Mouse (Mus musculus): ENCODE results near the gene Lrmp. TPM values are rescaled to one million over a fixed set of nuclear protein-coding genes. Genes with fewer than 3 reads are reported as not detected.
"Not testable (repeated sequence)": the region's sequence is repeated elsewhere in the genome, so short reads cannot be mapped to it uniquely, and the experiment has no call there.

The Lrmp gene
- total and polyA plus RNA-seq, 3 experiments = 0.04 to 0.05 TPM; not detected in 1

DNA sequence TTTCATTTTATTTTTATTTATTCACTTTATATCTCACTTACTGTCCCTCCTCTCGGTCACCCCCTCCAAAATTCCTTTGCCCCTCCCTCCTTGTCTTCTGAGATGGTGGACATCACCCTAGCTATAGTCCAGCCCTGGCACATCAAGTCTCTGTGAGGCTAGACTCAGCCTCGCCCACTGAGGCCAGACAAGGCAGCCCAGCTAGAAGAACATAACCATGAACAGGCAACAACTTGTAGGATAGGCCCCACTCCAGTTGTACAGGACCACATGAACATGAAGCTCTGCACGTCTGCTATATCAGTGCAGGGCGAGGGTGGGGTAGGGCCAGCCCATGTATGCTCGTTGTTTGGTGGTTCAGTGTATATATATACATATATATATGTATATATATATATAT lies 16.5 kb downstream of the Lrmp start:
- H3K9me3 ChIP-seq (replicated peaks) = peaks cover 41% of the 10 kb centered on the region
- H3K36me3 ChIP-seq (replicated peaks) = no peaks in the 10 kb centered on the region
- DNase-seq (ENCODE audit: low spot score) = no peak
- no peak overlapping the region for H3K4me3 ChIP-seq (ENCODE audit: low read depth, low read length)
- H3K4me1 ChIP-seq (ENCODE audit: insufficient read depth, low read depth, low read length) = no peaks in the 10 kb centered on the region
- TF ChIP-seq GATA2 (IDR thresholded peaks at IDR 0.05; ENCODE audit: borderline replicate concordance, low read depth, low read length) (no peak), CTCF (IDR thresholded peaks at IDR 0.05; ENCODE audit: low read depth, low read length) (no peak), GATA1 (IDR thresholded peaks at IDR 0.05; ENCODE audit: borderline replicate concordance, low read length) (no peak), POLR2AphosphoS5 (IDR thresholded peaks at IDR 0.05; ENCODE audit: insufficient replicate concordance, low read depth, low read length) (no peak), TAL1 (conservative IDR thresholded peaks at IDR 0.05; ENCODE audit: low read depth, low read length) (no peak)
- ATAC-seq (ENCODE audit: extremely low read depth, insufficient number of reproducible peaks, low FRiP score, poor library complexity, severe bottlenecking) = no peak
- no peaks in the 10 kb centered on the region for H3K27me3 ChIP-seq (ENCODE audit: insufficient read depth, low read length)

DNA sequence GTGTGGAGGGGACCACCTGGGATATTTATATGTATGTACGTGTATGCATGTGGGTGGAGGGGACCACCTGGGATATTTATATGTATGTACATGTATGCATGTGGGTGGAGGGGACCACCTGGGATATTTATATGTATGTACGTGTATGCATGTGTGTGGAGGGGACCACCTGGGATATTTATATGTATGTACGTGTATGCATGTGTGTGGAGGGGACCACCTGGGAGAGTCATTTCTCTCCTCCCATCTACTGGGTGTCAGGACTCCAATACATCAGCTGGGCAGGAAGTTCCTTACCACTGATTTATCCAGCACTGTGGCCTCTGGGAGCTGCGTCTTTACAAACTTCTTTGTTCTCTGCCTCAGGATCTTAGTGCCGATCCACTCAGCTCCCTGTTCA lies 17.5 kb downstream of the Lrmp start:
- ATAC-seq (ENCODE audit: extremely low read depth, insufficient number of reproducible peaks, low FRiP score, poor library complexity, severe bottlenecking); H3K4me1 ChIP-seq (ENCODE audit: insufficient read depth, low read depth, low read length); H3K36me3 ChIP-seq (replicated peaks); H3K27me3 ChIP-seq (ENCODE audit: insufficient read depth, low read length); H3K4me3 ChIP-seq (ENCODE audit: low read depth, low read length); DNase-seq (ENCODE audit: low spot score): not testable (repeated sequence)
- peaks cover 45% of the 10 kb centered on the region for H3K9me3 ChIP-seq (replicated peaks)

DNA sequence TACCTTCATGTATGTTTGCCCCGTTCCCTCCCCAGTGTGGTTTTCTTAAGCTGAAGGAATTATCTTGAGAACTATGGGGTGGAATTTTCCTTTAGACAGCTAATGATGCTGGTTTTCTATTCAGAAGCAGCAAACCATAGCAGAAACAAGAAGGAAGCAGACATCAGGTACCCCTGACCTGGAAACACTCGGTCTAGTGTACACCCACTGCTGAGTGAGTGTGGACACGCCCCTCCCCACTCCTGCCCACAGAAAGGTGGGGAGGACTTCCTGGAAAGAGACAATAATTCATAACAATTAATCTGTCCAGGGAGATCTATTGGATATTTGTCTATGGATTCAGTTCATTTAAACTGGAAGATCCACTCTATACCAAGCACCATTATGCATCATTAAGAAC lies 19.8 kb downstream of the Lrmp start:
- no peaks in the 10 kb centered on the region for H3K4me1 ChIP-seq (ENCODE audit: insufficient read depth, low read depth, low read length)
- TF ChIP-seq POLR2AphosphoS5 (IDR thresholded peaks at IDR 0.05; ENCODE audit: insufficient replicate concordance, low read depth, low read length) (no peak), TAL1 (conservative IDR thresholded peaks at IDR 0.05; ENCODE audit: low read depth, low read length) (no peak), GATA2 (IDR thresholded peaks at IDR 0.05; ENCODE audit: borderline replicate concordance, low read depth, low read length) (no peak), CTCF (IDR thresholded peaks at IDR 0.05; ENCODE audit: low read depth, low read length) (no peak), GATA1 (IDR thresholded peaks at IDR 0.05; ENCODE audit: borderline replicate concordance, low read length) (no peak)

DNA sequence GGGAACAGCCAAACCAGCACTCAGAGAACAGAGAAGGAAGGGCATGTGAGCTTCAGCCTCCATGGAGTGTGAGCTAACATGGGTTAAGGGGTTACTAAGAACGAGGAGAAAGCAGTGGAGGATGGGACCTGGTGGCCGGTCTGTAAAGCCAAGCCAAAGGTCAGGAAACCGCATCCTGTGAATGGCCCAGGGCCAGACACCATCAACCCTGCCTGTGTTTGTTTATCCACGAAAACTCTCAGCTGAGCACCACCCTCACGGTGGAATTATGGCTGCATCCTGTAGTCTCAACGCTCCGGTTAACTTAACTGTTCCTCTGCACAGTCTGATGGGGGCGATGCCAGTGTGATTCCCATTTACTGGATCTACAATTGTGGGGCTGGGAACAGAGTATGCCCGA lies 20.4 kb downstream of the Lrmp start:
- no peak for DNase-seq (ENCODE audit: low spot score)
- Histone ChIP-seq H3K4me1 (ENCODE audit: insufficient read depth, low read depth, low read length) (no peaks in the 10 kb centered on the region), H3K27me3 (ENCODE audit: insufficient read depth, low read length) (no peaks in the 10 kb centered on the region), H3K4me3 (ENCODE audit: low read depth, low read length) (no peak overlapping the region), H3K9me3 (replicated peaks) (peaks cover 58% of the 10 kb centered on the region), H3K36me3 (replicated peaks) (no peaks in the 10 kb centered on the region)
- ATAC-seq (ENCODE audit: extremely low read depth, insufficient number of reproducible peaks, low FRiP score, poor library complexity, severe bottlenecking) = no peak
- no peak for TF ChIP-seq TAL1 (conservative IDR thresholded peaks at IDR 0.05; ENCODE audit: low read depth, low read length)
- TF ChIP-seq POLR2AphosphoS5 (IDR thresholded peaks at IDR 0.05; ENCODE audit: insufficient replicate concordance, low read depth, low read length) = no peak
- TF ChIP-seq GATA1 (IDR thresholded peaks at IDR 0.05; ENCODE audit: borderline replicate concordance, low read length) = no peak
- TF ChIP-seq GATA2 (IDR thresholded peaks at IDR 0.05; ENCODE audit: borderline replicate concordance, low read depth, low read length) = no peak
- TF ChIP-seq CTCF (IDR thresholded peaks at IDR 0.05; ENCODE audit: low read depth, low read length) = no peak

More for the DNA sequence above, 19.8 kb downstream of the Lrmp start:
- Histone ChIP-seq H3K9me3 (replicated peaks) (peaks cover 53% of the 10 kb centered on the region), H3K4me3 (ENCODE audit: low read depth, low read length) (no peak overlapping the region), H3K36me3 (replicated peaks) (no peaks in the 10 kb centered on the region), H3K27me3 (ENCODE audit: insufficient read depth, low read length) (no peaks in the 10 kb centered on the region)
- no peak for ATAC-seq (ENCODE audit: extremely low read depth, insufficient number of reproducible peaks, low FRiP score, poor library complexity, severe bottlenecking)
- DNase-seq (ENCODE audit: low spot score) = no peak

DNA sequence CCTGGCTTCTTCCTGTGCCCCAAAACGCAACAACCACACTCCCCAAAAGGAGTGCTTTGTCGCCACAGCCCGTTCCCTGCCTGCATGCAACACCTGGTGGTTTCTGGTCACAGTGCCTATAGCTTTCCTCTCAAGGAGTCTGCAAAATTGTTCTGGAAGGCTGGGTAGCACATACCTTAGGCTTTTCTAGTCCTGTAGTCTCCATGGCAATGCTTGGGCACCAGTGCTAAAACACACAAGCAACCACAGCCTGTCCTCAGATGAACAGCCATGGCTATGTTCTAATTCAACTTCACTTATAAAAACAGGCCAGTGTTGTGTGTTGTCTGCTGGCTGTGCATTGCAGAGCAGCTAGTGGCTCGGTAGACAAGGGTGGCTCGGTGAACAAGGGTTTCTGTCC lies 21.4 kb downstream of the Lrmp start:
- TF ChIP-seq TAL1 (conservative IDR thresholded peaks at IDR 0.05; ENCODE audit: low read depth, low read length) = no peak
- TF ChIP-seq CTCF (IDR thresholded peaks at IDR 0.05; ENCODE audit: low read depth, low read length) = no peak
- no peak for TF ChIP-seq POLR2AphosphoS5 (IDR thresholded peaks at IDR 0.05; ENCODE audit: insufficient replicate concordance, low read depth, low read length)
- TF ChIP-seq GATA1 (IDR thresholded peaks at IDR 0.05; ENCODE audit: borderline replicate concordance, low read length) = no peak
- no peak for TF ChIP-seq GATA2 (IDR thresholded peaks at IDR 0.05; ENCODE audit: borderline replicate concordance, low read depth, low read length)
- ATAC-seq (ENCODE audit: extremely low read depth, insufficient number of reproducible peaks, low FRiP score, poor library complexity, severe bottlenecking) = no peak
- no peaks in the 10 kb centered on the region for H3K4me1 ChIP-seq (ENCODE audit: insufficient read depth, low read depth, low read length)

DNA sequence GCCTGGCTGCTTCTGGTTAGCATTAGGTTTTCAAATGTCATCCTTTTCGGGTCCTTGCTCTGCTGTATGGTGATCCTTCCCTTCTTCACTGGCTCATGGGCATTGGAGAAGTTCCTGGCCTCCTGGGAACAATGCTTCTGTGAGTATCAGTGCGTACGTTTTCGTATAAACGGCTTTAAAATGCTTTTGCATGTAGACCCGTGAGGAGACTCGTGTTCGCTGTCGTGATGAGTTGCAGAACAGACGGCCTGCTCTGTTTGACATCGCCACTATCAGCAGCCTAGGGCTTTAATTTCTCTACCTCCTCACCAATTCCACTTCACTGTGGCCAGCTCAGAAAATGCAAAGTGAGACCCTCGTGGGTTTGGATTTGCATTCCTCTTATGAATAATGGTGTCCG lies 23.8 kb downstream of the Lrmp start:
- DNase-seq (ENCODE audit: low spot score) = no peak
- Histone ChIP-seq H3K4me3 (ENCODE audit: low read depth, low read length) (no peak overlapping the region), H3K27me3 (ENCODE audit: insufficient read depth, low read length) (no peaks in the 10 kb centered on the region), H3K36me3 (replicated peaks) (no peaks in the 10 kb centered on the region), H3K4me1 (ENCODE audit: insufficient read depth, low read depth, low read length) (no peaks in the 10 kb centered on the region), H3K9me3 (replicated peaks) (peaks cover 80% of the 10 kb centered on the region)
- no peak for TF ChIP-seq GATA1 (IDR thresholded peaks at IDR 0.05; ENCODE audit: borderline replicate concordance, low read length)
- TF ChIP-seq GATA2 (IDR thresholded peaks at IDR 0.05; ENCODE audit: borderline replicate concordance, low read depth, low read length) = no peak
- TF ChIP-seq POLR2AphosphoS5 (IDR thresholded peaks at IDR 0.05; ENCODE audit: insufficient replicate concordance, low read depth, low read length) = no peak
- no peak for TF ChIP-seq TAL1 (conservative IDR thresholded peaks at IDR 0.05; ENCODE audit: low read depth, low read length)
- no peak for TF ChIP-seq CTCF (IDR thresholded peaks at IDR 0.05; ENCODE audit: low read depth, low read length)
- ATAC-seq (ENCODE audit: extremely low read depth, insufficient number of reproducible peaks, low FRiP score, poor library complexity, severe bottlenecking) = no peak

More for the DNA sequence above, 21.4 kb downstream of the Lrmp start:
- Histone ChIP-seq H3K4me3 (ENCODE audit: low read depth, low read length) (no peak overlapping the region), H3K9me3 (replicated peaks) (peaks cover 64% of the 10 kb centered on the region), H3K27me3 (ENCODE audit: insufficient read depth, low read length) (no peaks in the 10 kb centered on the region), H3K36me3 (replicated peaks) (no peaks in the 10 kb centered on the region)
- DNase-seq (ENCODE audit: low spot score) = no peak
